Mouse (Mus musculus) layer of hippocampus, adult 8-10 months (tissue): Measurements from ENCODE around the gene Pax8. TPM values are rescaled to one million over a fixed set of nuclear protein-coding genes. Genes with fewer than 3 reads are reported as not detected.

Experiments used
- total RNA-seq, 4 experiments: library from RNA; stranded (reverse); gene quantifications; 2 replicates each; pipeline ENCODE4 v1.2.4; 2022

Pax8 gene
- total RNA-seq, 4 experiments from 2014 or later: not detected

Other genes starting within 250 kb of the Pax8 start
- not detected for gene Il1f5, start 198.6 kb downstream of the Pax8 start, total RNA-seq
- gene Il1f10, start 184.4 kb downstream of the Pax8 start, total RNA-seq: not detected
- under 1 TPM in 1 of 4 experiments, not detected in 3; 0.58 TPM for gene Il1rn, start 138.7 kb downstream of the Pax8 start, total RNA-seq
- gene Psd4, start 108.0 kb downstream of the Pax8 start, total RNA-seq: 1 to 10 TPM in 2 of 4 experiments, under 1 TPM in 2; 0.69 to 3.4 (median 1.6) TPM